Mouse (Mus musculus) midbrain, embryonic 14.5 days (tissue): ENCODE measurements around the gene Armc12. TPM values are rescaled to one million over a fixed set of nuclear protein-coding genes. Genes with fewer than 3 reads are reported as not detected.

Source experiments
- ATAC-seq: fragments of 200-750 bp; cut with Nextera tagmentation; 2 replicates; pipeline ENCODE4 v1.8.0; 2017; ENCODE audit warnings: moderate number of reproducible peaks, moderate library complexity; ENCODE audit not compliant: low FRiP score, low TSS enrichment
- DNase-seq: peaks from one replicate; pipeline ENCODE4 v3.0.0-alpha.2; 2015
- H3K27ac ChIP-seq: fragments of 300-500 bp; sonication (generic); replicated peaks from 2 replicates; pipeline ENCODE4 v1.5.1; 2014; ENCODE audit warnings: mild to moderate bottlenecking, low read depth, low read length, moderate library complexity
- H3K27me3 ChIP-seq: fragments of 300-500 bp; sonication (generic); 2 replicates; pipeline ENCODE4 v1.6.1; 2014; ENCODE audit warnings: low read length, control low read depth, mixed read lengths; ENCODE audit not compliant: control insufficient read depth, insufficient read depth
- H3K36me3 ChIP-seq: fragments of 300-500 bp; sonication (generic); 2 replicates; pipeline ENCODE4 v1.6.1; 2014; ENCODE audit warnings: low read length, control low read depth; ENCODE audit not compliant: control insufficient read depth, insufficient read depth
- H3K4me1 ChIP-seq: fragments of 300-500 bp; sonication (generic); 2 replicates; pipeline ENCODE4 v1.6.1; 2014; ENCODE audit warnings: mild to moderate bottlenecking, antibody characterized with exemption, low read length, control low read depth; ENCODE audit not compliant: control insufficient read depth, insufficient read depth
- H3K4me2 ChIP-seq: fragments of 300-500 bp; sonication (generic); 2 replicates; pipeline ENCODE4 v1.6.1; 2014; ENCODE audit warnings: mild to moderate bottlenecking, low read length, moderate library complexity
- H3K4me3 ChIP-seq: fragments of 300-500 bp; sonication (generic); replicated peaks from 2 replicates; pipeline ENCODE4 v1.5.1; 2014; ENCODE audit warnings: low read depth, low read length
- H3K9ac ChIP-seq: fragments of 300-500 bp; sonication (generic); replicated peaks from 2 replicates; pipeline ENCODE4 v1.6.1; 2014; ENCODE audit warnings: mild to moderate bottlenecking, low read length, moderate library complexity
- H3K9me3 ChIP-seq: fragments of 300-500 bp; sonication (generic); 2 replicates; pipeline ENCODE4 v1.6.1; 2016; ENCODE audit warnings: low read length, control low read depth, mixed read lengths; ENCODE audit not compliant: control insufficient read depth
- WGBS: fragments of 180-500 bp; shearing (Covaris S2); extraction: QIAGEN DNeasy Blood & Tissue Kit; methylation state at CpG from one replicate; pipeline ENCODE4 v1.1.7; 2014; 5-methylcytosine and 5-hydroxymethylcytosine counted together
- polyA plus RNA-seq: library from polyadenylated mRNA; unstranded; fragments of >200 nt; fragmentation: Nextera tagmentation; extraction: Ambion mirVana; gene quantifications from 2 replicates; pipeline ENCODE4 v1.2.1, GENCODE M21; 2014

Armc12 gene
- polyA plus RNA-seq: not detected in 2 replicates

DNA sequence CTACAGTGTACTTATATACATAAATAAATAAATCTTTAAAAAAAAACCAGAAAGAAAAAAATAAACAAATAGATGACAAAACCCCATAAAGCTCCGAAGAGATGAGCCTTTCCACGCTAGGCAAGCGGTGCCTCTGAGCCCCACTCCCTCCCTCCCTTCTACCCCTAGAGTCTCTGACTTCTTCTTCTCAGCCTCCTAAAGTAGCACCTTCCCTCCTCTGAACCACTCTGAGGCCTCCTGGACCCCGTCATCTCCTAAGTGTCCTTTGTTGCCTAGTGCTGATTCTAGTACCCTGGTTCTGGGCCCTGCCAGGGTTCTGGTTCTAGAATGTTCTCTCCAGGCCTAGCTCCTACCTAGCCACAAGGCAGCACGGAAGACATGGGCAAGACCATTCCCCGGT, at the start of gene Armc12:
Armc12 (plus strand) TSS at position 301 of the 400 bp plus-strand sequence.
- DNase-seq (no peak), ATAC-seq (no peak)
- no peaks in the 10 kb centered on the region for H3K36me3 ChIP-seq
- H3K27ac ChIP-seq: no peak within 1 kb of the TSS
- no peak within 1 kb of the TSS for H3K4me2 ChIP-seq
- no peak within 1 kb of the TSS for H3K4me3 ChIP-seq
- H3K9me3 ChIP-seq: no peaks in the 10 kb centered on the region
- 83% methylated on average over 6 of the region's 6 CpGs for WGBS
- H3K9ac ChIP-seq: no peak within 1 kb of the TSS
- H3K4me1 ChIP-seq: 0 out of 2 replicates have a peak, but pooled peaks cover 4% of the 10 kb centered on the region
- H3K27me3 ChIP-seq: no peaks in the 10 kb centered on the region

DNA sequence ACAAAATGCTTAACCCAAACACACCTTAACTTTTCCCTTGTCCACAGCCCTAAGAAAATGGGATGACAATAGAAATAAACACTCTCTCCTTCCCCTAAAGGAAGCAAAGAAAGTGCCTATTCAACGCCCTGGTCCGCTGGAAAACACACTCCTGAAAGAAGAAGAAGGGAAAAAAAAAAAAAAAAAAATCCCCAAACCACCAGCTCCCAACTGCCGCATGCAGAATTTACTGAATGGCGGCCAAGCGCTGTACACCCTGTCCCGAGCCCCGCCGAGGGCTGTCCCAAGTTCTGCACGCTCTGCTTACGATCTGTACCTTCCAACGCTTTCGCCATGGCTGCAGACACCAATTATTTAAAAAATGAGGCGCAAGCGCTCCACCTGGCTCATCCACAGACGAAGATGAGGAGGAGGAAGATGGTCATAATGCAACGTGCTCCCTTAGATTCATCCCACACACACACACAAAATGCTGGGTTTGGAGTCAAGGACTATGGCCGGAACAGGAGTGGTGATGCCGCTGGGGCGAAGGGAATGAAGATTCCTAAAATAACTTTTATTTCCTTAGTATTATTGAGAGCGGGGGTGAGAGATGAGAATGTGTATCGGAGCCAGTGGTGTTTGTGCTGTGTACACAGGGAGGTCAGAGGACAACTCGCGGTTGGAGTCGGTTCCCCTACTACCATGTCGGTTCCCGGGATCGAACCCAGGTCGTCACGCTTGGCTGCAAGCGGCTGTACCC, 45.7 kb upstream of the Armc12 start:
- Histone ChIP-seq H3K27ac (peak overlapping the region; percentile 90), H3K9ac (peak overlapping the region; percentile 80), H3K27me3 (no peaks in the 10 kb centered on the region), H3K4me3 (peak overlapping the region; percentile 83), H3K4me1 (0 out of 2 replicates have a peak, but pooled peaks cover 6% of the 10 kb centered on the region), H3K36me3 (no peaks in the 10 kb centered on the region), H3K4me2 (peak overlapping the region; percentile 71), H3K9me3 (no peaks in the 10 kb centered on the region)
- ATAC-seq: 0 out of 2 replicates have a peak, but pooled peaks have one; percentile 3
- WGBS: 6% methylated on average over 30 of the region's 30 CpGs
- DNase-seq: peak; percentile 72

DNA sequence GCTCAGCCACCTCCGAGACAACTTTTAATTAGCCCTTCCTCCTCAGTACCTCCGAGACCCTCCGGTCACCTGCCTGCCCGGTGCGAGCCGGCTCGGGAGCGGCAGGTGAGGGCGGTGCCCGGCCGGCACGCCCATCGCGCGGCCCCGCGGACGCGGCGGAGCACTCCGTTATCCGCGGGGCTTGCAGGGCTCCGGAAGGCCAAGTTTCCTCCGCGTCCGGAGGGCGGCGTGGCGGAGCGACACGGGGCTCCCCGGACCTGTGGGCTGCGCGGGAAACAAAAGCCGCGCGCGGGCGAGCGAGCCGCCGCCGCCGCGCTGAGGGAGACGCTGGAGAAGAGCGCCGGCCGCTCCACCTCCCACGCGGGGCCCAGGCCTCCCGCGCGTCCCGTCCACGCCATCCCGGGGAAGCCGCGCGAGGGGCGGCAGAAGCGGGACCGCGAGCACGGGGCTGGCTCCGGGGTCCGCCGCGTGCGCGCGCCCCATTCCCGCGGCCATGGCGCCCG, 45.1 kb upstream of the Armc12 start:
- Histone ChIP-seq H3K4me1 (0 out of 2 replicates have a peak, but pooled peaks cover 6% of the 10 kb centered on the region), H3K9ac (peak overlapping the region; percentile 80), H3K27me3 (no peaks in the 10 kb centered on the region), H3K4me2 (peak overlapping the region; percentile 71), H3K27ac (peak overlapping the region; percentile 90), H3K9me3 (no peaks in the 10 kb centered on the region), H3K36me3 (no peaks in the 10 kb centered on the region), H3K4me3 (peak overlapping the region; percentile 83)
- under 1% methylated on average over 70 of the region's 77 CpGs for WGBS
- ATAC-seq (no peak; the same call in 1 of the 2 replicates), DNase-seq (no peak)

DNA sequence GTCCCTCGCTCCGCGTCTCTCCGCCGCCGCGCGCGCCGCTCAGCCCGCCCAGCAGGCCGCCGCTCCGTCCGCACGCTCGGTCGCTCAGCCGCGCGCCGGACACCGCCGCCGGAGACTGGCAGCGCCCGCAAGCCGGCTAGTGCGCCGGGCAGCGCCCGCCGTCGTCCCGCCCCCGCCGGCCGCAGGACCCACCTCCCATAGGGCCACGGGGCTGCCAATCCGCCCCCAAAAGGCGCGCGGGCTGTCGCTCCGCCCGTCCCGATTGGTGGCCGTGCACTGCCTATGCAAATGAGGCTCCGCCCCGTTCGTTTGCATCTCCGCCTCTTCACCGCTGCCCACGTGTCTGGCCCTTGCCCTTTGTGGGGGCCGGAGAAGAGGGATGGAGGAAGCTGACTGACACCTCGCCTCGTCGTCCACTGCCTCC, 44.6 kb upstream of the Armc12 start:
- H3K4me3 ChIP-seq: peak overlapping the region; percentile 83
- DNase-seq: peak; percentile 98
- WGBS: under 1% methylated on average over 26 of the region's 58 CpGs
- peak overlapping the region; percentile 80 for H3K9ac ChIP-seq
- no peaks in the 10 kb centered on the region for H3K36me3 ChIP-seq
- 0 out of 2 replicates have a peak, but pooled peaks cover 6% of the 10 kb centered on the region for H3K4me1 ChIP-seq
- no peaks in the 10 kb centered on the region for H3K27me3 ChIP-seq
- peak overlapping the region; percentile 90 for H3K27ac ChIP-seq
- ATAC-seq: peak; percentile 98
- H3K9me3 ChIP-seq: no peaks in the 10 kb centered on the region
- H3K4me2 ChIP-seq: peak overlapping the region; percentile 71

DNA sequence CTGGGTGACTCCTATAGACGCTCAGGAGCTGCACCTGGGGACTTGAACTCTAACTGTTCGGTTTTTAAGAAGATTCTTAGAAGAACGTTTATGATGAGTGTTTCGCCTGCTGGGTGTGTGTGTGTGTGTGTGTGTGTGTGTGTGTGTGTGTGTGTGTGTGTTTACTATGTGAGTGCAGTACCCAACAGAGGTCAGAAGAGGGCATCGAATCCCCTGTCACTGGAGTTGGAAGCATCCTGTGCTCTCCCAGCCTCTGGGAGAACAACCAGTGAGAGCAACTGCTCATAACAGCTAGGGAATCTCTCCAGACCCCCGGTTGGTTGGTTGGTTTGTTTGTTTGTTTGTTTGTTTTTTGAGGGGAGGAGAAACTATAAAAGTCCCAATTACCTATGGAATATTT, 43.9 kb upstream of the Armc12 start:
- no peak for DNase-seq
- Histone ChIP-seq H3K9ac (no peak overlapping the region), H3K27me3 (no peaks in the 10 kb centered on the region), H3K9me3 (no peaks in the 10 kb centered on the region), H3K36me3 (no peaks in the 10 kb centered on the region), H3K4me1 (0 out of 2 replicates have a peak, but pooled peaks cover 6% of the 10 kb centered on the region), H3K4me3 (no peak overlapping the region), H3K27ac (no peak overlapping the region), H3K4me2 (peak overlapping the region; percentile 71; the same call in 1 of the 2 replicates)
- no peak for ATAC-seq
- 82% methylated on average over 6 of the region's 6 CpGs for WGBS

DNA sequence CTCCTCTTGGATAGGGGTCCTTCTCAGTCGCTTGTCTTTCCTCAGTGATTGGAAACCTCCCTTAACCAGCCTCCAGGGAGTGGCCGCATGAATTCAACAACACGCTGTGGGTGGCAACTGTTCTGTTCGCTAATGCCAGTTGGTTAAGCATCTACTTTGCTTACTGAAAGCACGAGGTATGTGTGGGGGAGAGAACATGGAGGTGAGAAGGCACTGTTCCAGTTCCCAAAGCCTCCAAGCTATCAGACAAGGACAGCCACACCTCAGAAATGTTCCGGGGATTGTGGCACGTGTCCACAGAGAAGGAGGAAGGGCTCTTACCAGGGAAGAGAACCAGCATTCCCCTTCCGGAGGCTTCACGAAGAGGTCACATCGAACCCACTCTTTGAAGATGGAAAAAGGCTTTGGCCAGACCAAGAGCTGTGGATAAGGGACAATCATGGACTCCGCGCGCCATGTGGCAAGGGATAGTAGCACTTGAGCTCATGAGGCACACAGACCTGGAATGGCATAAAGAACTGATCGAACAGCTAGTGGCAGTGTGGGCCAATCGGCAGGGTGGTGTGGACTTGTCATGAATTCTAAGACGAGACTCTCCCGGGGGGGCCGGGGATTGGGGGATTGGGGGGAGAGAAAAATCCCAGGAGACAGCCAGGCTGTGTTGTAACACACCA, 42.9 kb upstream of the Armc12 start:
- Histone ChIP-seq H3K4me3 (no peak overlapping the region), H3K9me3 (no peaks in the 10 kb centered on the region), H3K27ac (no peak overlapping the region), H3K36me3 (no peaks in the 10 kb centered on the region), H3K27me3 (no peaks in the 10 kb centered on the region), H3K4me2 (no peak overlapping the region), H3K4me1 (0 out of 2 replicates have a peak, but pooled peaks cover 6% of the 10 kb centered on the region), H3K9ac (no peak overlapping the region)
- 91% methylated on average over 18 of the region's 18 CpGs for WGBS
- no peak for DNase-seq
- ATAC-seq: no peak

DNA sequence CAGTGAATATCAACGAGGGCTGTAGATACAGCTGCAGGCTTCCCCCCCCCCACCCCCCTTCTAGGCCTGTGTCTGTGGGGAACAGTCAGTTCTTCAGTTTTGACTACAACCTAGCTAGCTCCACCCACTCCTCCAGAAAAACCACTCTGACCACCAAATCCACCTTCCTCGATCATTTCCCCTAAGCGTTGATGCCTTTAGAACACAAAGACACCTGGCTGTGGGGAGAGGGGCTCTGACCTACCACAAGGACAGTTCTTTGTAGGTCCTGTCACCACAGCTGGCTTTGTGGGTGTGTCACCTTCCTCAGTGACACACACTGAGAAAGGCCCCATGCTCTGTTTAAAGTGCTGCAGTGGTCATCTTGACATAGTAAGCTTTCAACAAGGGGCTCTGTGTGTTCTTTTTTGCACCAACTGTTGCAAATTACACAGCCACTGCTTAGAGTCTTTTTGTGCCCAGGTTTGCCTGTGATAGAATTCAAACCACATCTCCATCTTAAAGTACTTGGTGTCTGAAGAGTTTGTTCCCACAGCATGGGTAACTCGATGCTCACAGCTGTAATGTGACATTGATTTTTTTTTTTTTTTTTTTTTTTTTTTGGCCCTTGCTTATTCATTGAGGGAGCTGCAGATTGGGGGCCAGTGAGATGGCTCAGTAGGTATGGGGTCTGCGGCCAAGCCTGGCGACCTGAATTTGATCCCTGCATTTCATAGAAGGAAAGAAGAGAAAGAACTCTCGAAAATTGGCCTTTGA, 42.2 kb upstream of the Armc12 start:
- no peak overlapping the region for H3K9ac ChIP-seq
- no peak for DNase-seq
- WGBS: 73% methylated on average over 7 of the region's 7 CpGs
- H3K4me2 ChIP-seq: no peak overlapping the region
- no peak for ATAC-seq
- no peaks in the 10 kb centered on the region for H3K9me3 ChIP-seq
- H3K27me3 ChIP-seq: no peaks in the 10 kb centered on the region
- no peak overlapping the region for H3K4me3 ChIP-seq
- H3K4me1 ChIP-seq: 0 out of 2 replicates have a peak, but pooled peaks cover 6% of the 10 kb centered on the region
- H3K27ac ChIP-seq: no peak overlapping the region
- no peaks in the 10 kb centered on the region for H3K36me3 ChIP-seq

DNA sequence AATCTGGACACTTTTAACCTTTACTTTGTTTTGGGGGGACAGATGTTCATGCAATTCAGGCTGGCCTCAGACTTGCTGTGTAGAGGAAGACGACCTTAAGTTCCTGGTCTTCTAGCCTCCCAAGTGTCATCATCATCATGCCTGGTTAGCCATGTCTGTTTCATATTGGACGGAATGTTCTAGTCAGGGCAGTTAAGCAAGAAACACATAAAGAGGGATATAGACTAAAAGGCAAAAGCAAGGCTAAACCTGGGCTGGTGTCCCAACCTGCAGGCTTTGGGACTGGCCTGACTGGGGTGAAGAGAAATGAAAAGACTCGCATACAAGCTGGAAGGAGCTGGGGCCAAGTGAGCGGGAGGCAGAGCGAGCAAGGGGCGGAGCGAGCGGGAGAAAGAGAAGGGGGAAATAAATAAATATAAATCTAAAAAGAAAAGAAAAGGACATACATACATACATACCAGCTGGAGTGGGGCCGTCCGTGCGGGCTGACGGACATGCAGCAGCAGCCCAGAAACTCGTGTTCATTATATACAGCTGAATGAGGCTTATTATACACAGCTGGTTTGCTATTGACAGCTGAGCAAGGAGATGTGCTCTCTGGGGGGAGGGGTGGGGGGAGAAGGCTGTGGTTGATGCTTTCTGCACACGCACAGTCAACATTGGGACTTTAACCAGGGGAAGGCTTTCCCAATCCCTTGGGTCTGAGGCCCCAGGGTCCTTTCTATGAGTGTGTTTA, 39.4 kb upstream of the Armc12 start:
- no peak overlapping the region for H3K9ac ChIP-seq
- no peak for DNase-seq
- H3K36me3 ChIP-seq: no peaks in the 10 kb centered on the region
- H3K27me3 ChIP-seq: no peaks in the 10 kb centered on the region
- no peaks in the 10 kb centered on the region for H3K4me1 ChIP-seq
- no peaks in the 10 kb centered on the region for H3K9me3 ChIP-seq
- no peak overlapping the region for H3K4me3 ChIP-seq
- no peak overlapping the region for H3K4me2 ChIP-seq
- no peak for ATAC-seq
- WGBS: 67% methylated on average over 14 of the region's 14 CpGs
- no peak overlapping the region for H3K27ac ChIP-seq
